Mouse (Mus musculus) testis, adult 2 months (tissue): ENCODE results near the gene Lpgat1. TPM values are rescaled to one million over a fixed set of nuclear protein-coding genes. Genes with fewer than 3 reads are reported as not detected.

Experiments
- H3K27ac ChIP-seq: fragments of 200-500 bp; 2 replicates; pipeline ENCODE4 v1.5.1; 2012; ENCODE audit warnings: low read depth, low read length; ENCODE audit not compliant: control insufficient read depth, insufficient read depth
- H3K27me3 ChIP-seq: fragments of 200-500 bp; 2 replicates; pipeline ENCODE4 v1.6.1; 2012; ENCODE audit warnings: mild to moderate bottlenecking, low read length, moderate library complexity; ENCODE audit not compliant: control insufficient read depth, insufficient read depth
- H3K36me3 ChIP-seq: fragments of 200-500 bp; 2 replicates; pipeline ENCODE4 v1.6.1; 2012; ENCODE audit warnings: mild to moderate bottlenecking, low read length; ENCODE audit not compliant: control insufficient read depth, insufficient read depth
- H3K4me1 ChIP-seq: fragments of 200-500 bp; 2 replicates; pipeline ENCODE4 v1.6.1; 2012; ENCODE audit warnings: low read length; ENCODE audit not compliant: control insufficient read depth, insufficient read depth
- H3K4me3 ChIP-seq: fragments of 200-500 bp; 2 replicates; pipeline ENCODE4 v1.5.1; 2012; ENCODE audit warnings: low read depth, mild to moderate bottlenecking, low read length, moderate library complexity, mixed read lengths; ENCODE audit not compliant: control insufficient read depth
- CTCF ChIP-seq: fragments of 200-500 bp; IDR thresholded peaks from 2 replicates; pipeline ENCODE4 v1.5.1; 2012; ENCODE audit warnings: low read depth, mild to moderate bottlenecking, inconsistent platforms, low read length, moderate library complexity; ENCODE audit not compliant: control insufficient read depth, insufficient read depth, insufficient replicate concordance
- POLR2A ChIP-seq: fragments of 200-500 bp; IDR thresholded peaks from 2 replicates; pipeline ENCODE4 v1.6.1; 2012; ENCODE audit warnings: low read depth, mild to moderate bottlenecking, inconsistent platforms, low read length, moderate library complexity; ENCODE audit not compliant: control insufficient read depth
- polyA plus RNA-seq: library from polyadenylated mRNA; depleted of rRNA; stranded (reverse); fragments of >200 nt; gene quantifications from 2 replicates; pipeline ENCODE4 v1.2.3, GENCODE M21; 2012

Gene Lpgat1
- polyA plus RNA-seq, 1 experiment: 26.7 TPM

DNA sequence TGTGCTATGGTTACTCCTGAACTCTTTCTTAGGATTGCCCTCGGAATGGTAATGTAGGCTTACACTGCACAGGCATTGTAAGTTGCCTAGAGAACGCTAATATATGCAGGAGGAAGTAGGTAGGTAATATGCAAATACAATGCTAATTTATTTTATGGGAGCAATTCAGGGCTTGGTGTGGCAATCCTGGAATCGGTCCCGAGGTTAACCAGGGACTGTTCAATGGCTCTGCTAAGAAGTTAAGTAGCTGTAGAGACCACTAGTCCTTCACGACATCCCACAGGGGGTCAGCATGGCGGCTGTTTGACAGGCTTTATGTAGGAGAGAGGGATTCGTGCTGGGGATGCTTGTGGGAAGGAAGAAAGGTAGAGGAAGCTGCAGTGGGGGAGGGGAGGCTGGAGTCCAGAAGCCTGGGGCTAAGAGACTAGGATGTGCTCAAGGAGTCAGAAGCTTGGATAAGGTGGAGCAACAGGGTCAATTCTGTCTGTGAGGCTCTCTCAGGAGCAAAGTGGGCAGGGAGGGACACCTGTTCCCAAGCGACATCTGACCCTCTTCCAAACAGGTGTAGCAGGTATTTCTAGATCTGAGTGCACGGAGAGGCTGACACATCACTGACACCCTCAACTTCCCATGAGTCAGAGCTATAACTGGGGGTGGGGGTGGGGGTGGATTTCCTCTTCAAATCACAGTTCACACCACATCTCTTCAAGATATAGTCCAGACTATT lies 84.6 kb downstream of the Lpgat1 start:
- peaks cover 3% of the 10 kb centered on the region; the same call in 1 of the 2 replicates for H3K4me1 ChIP-seq
- no peaks in the 10 kb centered on the region for H3K36me3 ChIP-seq
- no peak overlapping the region for H3K4me3 ChIP-seq
- H3K27ac ChIP-seq: no peak overlapping the region
- H3K27me3 ChIP-seq: no peaks in the 10 kb centered on the region
- TF ChIP-seq POLR2A (no peak), CTCF (no peak)

DNA sequence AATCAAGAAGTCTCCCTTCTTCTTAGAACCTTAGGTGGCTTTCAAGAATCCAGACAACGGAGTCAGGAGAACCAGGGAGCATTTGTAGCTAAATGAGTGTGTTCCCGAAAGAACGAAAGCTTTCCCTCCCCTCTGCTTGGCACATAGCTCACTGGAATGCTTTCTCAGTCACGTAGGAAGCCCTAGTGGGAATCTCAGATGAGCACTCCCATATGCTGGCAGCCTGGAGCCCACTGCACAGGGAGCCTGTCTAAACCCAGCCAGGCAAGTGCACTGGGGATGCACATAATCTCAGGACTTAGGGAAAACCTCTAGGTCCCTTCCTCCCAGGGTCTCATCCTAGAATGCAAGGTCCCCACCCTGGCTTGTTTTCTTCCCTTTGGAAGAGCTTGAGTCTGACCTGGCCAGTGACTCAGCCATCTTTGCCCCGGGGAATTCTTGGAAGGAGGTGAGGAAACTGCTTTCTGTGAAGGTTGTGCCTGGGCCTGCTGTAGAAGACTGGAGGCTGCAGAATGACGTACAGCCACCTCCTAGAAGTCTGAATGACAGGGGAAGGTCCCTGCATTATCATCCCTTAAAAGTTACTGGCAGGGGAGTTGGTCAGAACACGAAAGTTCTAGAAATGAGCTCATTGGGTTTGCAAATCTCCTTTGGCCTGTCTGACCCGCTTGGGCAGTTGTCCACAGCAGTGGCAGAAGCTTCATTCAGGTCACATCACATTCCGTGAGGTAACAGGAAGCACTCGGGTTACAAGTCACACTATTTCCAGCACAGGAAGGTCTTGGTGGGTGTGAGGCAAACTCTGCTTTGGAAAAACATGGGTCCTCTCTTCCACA lies 85.4 kb downstream of the Lpgat1 start:
- no peak overlapping the region for H3K4me3 ChIP-seq
- no peaks in the 10 kb centered on the region for H3K27me3 ChIP-seq
- H3K27ac ChIP-seq: no peak overlapping the region
- H3K36me3 ChIP-seq: no peaks in the 10 kb centered on the region
- peaks cover 3% of the 10 kb centered on the region; the same call in 1 of the 2 replicates for H3K4me1 ChIP-seq
- no peak for TF ChIP-seq CTCF
- TF ChIP-seq POLR2A: no peak

DNA sequence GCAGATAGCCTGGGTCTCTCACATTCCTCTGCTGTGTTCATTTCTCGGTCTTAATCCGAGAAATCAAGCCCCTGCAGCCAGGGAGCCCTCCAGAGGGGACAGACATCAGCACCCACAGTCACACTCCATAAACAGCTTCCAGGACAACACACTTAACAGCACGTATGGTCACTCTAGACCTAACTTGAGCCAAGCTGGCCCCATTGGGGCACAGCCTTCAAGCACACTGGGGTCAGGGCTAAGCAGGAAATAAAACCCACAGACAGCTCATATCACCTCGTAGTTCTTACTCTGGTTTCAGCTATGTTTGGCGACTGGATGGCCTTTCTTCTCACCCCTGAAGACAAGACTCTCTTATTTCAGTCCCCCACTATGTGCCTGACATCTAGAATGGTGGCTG lies 87.1 kb downstream of the Lpgat1 start:
- H3K36me3 ChIP-seq: no peaks in the 10 kb centered on the region
- H3K27me3 ChIP-seq: no peaks in the 10 kb centered on the region
- H3K27ac ChIP-seq: no peak overlapping the region
- TF ChIP-seq POLR2A: no peak
- no peak for TF ChIP-seq CTCF
- H3K4me3 ChIP-seq: no peak overlapping the region
- H3K4me1 ChIP-seq: peaks cover 3% of the 10 kb centered on the region; the same call in 1 of the 2 replicates

DNA sequence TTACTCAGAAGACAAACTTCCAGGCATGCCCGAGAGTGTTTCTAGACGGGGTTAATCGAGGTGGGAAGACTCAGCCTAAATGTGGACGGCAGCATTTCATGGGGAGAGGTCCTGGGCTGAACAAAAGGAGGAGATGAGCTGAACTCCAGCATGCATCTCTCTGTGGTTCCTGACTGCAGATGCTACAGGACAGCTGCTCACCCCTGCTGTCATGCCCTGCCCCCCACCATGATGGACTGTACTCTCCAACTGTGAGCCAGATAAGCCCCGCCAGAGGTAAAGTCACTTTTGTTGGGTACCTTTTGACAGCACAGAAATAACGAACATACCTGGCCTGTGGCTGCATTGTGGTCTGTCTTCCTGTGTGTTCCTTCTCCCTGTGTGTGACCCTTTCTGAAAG lies 88.2 kb downstream of the Lpgat1 start:
- no peaks in the 10 kb centered on the region for H3K27me3 ChIP-seq
- TF ChIP-seq CTCF (no peak), POLR2A (no peak)
- H3K4me3 ChIP-seq: no peak overlapping the region
- no peak overlapping the region for H3K27ac ChIP-seq
- no peaks in the 10 kb centered on the region for H3K36me3 ChIP-seq
- peaks cover 3% of the 10 kb centered on the region; the same call in 1 of the 2 replicates for H3K4me1 ChIP-seq

DNA sequence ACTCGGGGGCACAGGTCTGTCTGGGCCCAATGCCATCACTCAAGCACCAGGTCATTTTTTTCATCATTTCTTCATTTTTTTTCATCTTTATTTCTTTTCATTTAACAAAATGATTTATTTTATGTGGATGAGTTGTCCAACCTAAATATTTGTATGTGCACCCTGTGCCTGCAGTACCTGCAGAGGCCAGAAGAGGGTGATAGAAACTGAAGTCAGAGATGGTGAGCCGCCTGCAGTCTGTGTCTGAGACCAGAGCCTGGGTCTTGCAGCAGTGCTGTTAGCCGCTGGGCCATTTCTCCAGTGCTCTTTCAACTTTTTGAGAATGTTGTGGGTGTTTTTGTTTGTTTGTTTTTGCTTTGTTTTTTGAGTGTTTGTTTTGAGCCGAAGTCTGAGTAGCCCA lies 89.1 kb downstream of the Lpgat1 start:
- H3K4me3 ChIP-seq: no peak overlapping the region
- no peaks in the 10 kb centered on the region for H3K27me3 ChIP-seq
- peaks cover 3% of the 10 kb centered on the region; the same call in 1 of the 2 replicates for H3K4me1 ChIP-seq
- H3K36me3 ChIP-seq: no peaks in the 10 kb centered on the region
- H3K27ac ChIP-seq: no peak overlapping the region
- TF ChIP-seq POLR2A (no peak), CTCF (no peak; the same call in 1 of the 2 replicates)

DNA sequence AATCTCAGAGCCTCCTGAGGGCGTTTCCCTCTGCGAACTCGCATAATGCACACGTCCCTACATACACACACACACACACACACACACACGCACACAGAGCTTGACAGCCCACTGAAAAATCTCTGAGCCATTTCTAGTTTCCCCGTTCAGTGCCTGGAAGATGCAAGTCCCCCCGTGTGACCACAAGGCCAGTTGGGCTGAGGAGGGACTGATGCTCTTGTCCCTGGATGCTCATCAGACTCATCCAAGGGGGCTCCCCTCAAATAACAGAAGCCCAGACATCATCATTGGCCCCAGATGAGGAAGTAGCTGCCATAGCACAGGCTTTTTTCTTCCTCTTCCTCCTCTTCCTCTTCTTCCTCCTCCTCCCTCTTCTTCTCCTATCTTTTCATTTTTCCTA lies 90.3 kb downstream of the Lpgat1 start:
- H3K4me3 ChIP-seq: no peak overlapping the region
- H3K4me1 ChIP-seq: no peaks in the 10 kb centered on the region
- no peak for TF ChIP-seq POLR2A
- no peak for TF ChIP-seq CTCF
- H3K36me3 ChIP-seq: no peaks in the 10 kb centered on the region
- no peaks in the 10 kb centered on the region for H3K27me3 ChIP-seq
- no peak overlapping the region for H3K27ac ChIP-seq

DNA sequence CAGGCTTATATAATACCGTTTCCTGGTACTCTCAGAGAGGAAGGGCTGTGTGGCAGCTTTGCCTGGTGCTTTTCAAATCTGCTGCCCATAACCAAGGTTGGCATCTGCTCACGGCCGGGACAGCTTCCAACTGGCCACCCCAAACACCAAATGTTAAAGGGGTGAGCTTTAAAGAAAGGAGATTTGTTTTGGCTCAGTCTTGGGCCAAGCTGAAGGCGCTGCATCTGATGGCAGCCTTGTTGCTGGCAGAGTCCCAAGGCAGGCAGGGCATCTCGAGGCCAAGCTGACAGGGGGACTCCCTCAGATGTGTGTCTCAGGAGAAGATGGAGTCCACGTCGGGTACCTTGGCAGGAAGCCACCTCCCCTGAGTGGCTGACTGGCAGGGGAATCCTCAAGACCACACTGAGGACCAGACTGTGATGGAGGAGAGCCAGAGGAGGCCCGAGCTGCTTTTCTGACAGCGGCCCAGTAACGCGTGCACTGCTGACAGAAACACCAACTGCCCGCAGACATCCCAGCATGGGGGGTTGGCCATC lies 91.1 kb downstream of the Lpgat1 start:
- Histone ChIP-seq H3K27me3 (no peaks in the 10 kb centered on the region), H3K27ac (no peak overlapping the region), H3K4me1 (no peaks in the 10 kb centered on the region), H3K36me3 (no peaks in the 10 kb centered on the region), H3K4me3 (no peak overlapping the region)
- TF ChIP-seq CTCF (no peak), POLR2A (no peak)

DNA sequence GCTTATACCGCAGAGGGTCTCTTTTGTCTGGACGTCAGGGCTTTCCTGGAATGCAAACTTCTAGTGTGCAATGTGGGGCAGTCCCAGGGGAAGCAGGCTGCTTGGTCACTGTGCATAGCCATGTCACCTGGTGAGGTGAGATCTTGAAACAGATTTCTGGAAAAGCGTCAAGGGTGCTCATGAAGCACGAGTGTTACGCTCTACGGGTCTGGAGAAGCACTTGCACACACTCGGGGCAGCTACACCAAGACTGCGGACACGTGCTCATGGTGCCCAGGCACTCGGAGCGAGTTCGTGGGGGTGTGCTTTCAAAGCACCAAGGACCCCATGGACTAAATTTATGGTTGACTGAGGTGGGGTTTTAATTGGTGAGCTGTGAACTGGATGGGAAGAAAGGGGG lies 94.1 kb downstream of the Lpgat1 start:
- Histone ChIP-seq H3K4me3 (no peak overlapping the region), H3K4me1 (no peaks in the 10 kb centered on the region), H3K27me3 (no peaks in the 10 kb centered on the region), H3K36me3 (no peaks in the 10 kb centered on the region), H3K27ac (no peak overlapping the region)
- no peak for TF ChIP-seq POLR2A
- no peak for TF ChIP-seq CTCF
